Mouse (Mus musculus): Measurements from ENCODE around the gene Slc35f4. TPM values are rescaled to one million over a fixed set of nuclear protein-coding genes. Genes with fewer than 3 reads are reported as not detected.

Slc35f4 gene
- total and polyA plus RNA-seq, 3 experiments, result not detected

DNA sequence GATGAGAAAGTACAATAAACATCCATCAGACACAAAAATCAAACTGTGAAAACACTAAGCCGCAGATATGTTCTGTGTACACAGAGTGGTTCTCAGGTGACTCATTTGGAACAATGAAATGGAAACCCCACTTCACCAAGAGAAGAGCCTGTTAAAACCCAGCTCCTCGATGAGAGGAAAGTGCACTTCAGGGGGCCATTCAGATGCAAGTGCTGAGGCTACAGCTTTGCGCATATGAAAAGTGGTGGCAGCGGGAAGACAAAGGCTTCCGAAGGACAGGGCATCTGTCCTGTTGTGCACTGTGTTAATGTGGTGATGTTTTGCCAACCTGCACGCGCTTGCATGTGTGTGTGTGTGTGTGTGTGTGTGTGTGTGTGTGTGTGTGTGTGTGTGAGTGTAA is 78.2 kb downstream of the Slc35f4 start:
- Histone ChIP-seq H3K27ac (ENCODE audit: control insufficient read depth, low read depth, low read length) (no peak overlapping the region), H3K4me3 (ENCODE audit: control insufficient read depth in 1 of 2, insufficient read depth in 1 of 2, low read depth in 2 of 2, low read length in 2 of 2) (no peak overlapping the region), H3K36me3 (ENCODE audit: control insufficient read depth in 1 of 2, insufficient read depth in 2 of 2, low read length in 2 of 2) (no peaks in the 10 kb centered on the region), H3K79me2 (ENCODE audit: control insufficient read depth, insufficient read depth, low read length, poor library complexity) (no peaks in the 10 kb centered on the region), H3K9ac (ENCODE audit: control insufficient read depth, low read depth, low read length, poor library complexity, severe bottlenecking) (no peak overlapping the region), H3K9me3 (replicated peaks; ENCODE audit: insufficient read depth, low read length) (no peaks in the 10 kb centered on the region), H3K27me3 (ENCODE audit: control insufficient read depth in 1 of 2, insufficient read depth in 2 of 2, low read length in 2 of 2) (no peaks in the 10 kb centered on the region), H3K4me1 (ENCODE audit: control insufficient read depth in 1 of 2, insufficient read depth in 2 of 2, low read length in 2 of 2) (no peaks in the 10 kb centered on the region)
- DNase-seq (ENCODE audit: low read depth, low spot score), result no peak
- TF ChIP-seq TCF12 (IDR thresholded peaks at IDR 0.05; ENCODE audit: low read depth, low read length) (no peak), EP300 (IDR thresholded peaks at IDR 0.05; ENCODE audit: low read depth in 1 of 2, low read length in 2 of 2) (no peak), RAD21 (IDR thresholded peaks at IDR 0.05; ENCODE audit: low read depth, low read length) (no peak), UBTF (IDR thresholded peaks at IDR 0.05; ENCODE audit: borderline replicate concordance, insufficient read depth, low read depth, low read length) (no peak), POLR2A (IDR thresholded peaks at IDR 0.05; ENCODE audit: control insufficient read depth in 1 of 2, insufficient read depth in 1 of 2, low read depth in 1 of 2, low read length in 2 of 2, poor library complexity in 1 of 2) (no peak), NRF1 (IDR thresholded peaks at IDR 0.05; ENCODE audit: insufficient read depth, low read depth, low read length, poor library complexity, severe bottlenecking) (no peak), GATA1 (IDR thresholded peaks at IDR 0.05; ENCODE audit: low read depth, low read length) (no peak), ZMIZ1 (IDR thresholded peaks at IDR 0.05; ENCODE audit: low read depth, low read length) (no peak), TAL1 (IDR thresholded peaks at IDR 0.05; ENCODE audit: low read length) (no peak), JUND (IDR thresholded peaks at IDR 0.05; ENCODE audit: low read depth, low read length) (no peak), ELF1 (IDR thresholded peaks at IDR 0.05; ENCODE audit: low read depth, low read length) (no peak), POLR2AphosphoS2 (IDR thresholded peaks at IDR 0.05; ENCODE audit: low read length) (no peak), USF1 (IDR thresholded peaks at IDR 0.05; ENCODE audit: low read depth, low read length) (no peak)

DNA sequence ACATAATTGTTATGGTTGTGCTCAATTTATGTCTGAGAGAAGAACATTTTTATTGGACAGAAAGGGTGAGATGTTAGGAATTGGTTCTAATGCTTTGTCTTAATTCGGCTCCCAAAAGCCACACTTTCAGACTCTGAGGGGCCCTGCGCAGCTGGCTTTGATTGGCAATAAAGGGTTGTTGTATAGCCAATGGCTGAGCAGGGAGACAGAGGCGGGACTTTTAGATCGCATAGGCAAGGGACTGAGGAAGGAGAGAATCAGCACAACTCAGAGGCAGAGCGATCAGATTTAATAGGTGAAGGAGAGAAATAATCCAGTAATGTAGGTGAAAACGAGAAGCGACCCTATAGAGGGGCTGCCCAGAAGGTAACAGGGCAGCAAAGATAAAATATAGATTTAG is 79.4 kb downstream of the Slc35f4 start:
- H3K9me3 ChIP-seq (replicated peaks; ENCODE audit: insufficient read depth, low read length), result no peaks in the 10 kb centered on the region
- TF ChIP-seq SIN3A (IDR thresholded peaks at IDR 0.05; ENCODE audit: low read length) (no peak), POLR2A (IDR thresholded peaks at IDR 0.05; ENCODE audit: control insufficient read depth in 1 of 2, insufficient read depth in 1 of 2, low read depth in 1 of 2, low read length in 2 of 2, poor library complexity in 1 of 2) (no peak), TCF12 (IDR thresholded peaks at IDR 0.05; ENCODE audit: low read depth, low read length) (no peak), MYB (IDR thresholded peaks at IDR 0.05; ENCODE audit: low read depth, low read length) (no peak), ZKSCAN1 (IDR thresholded peaks at IDR 0.05; ENCODE audit: low read depth, low read length) (no peak)
- no peak overlapping the region for H3K27ac ChIP-seq (ENCODE audit: control insufficient read depth, low read depth, low read length)
- H3K79me2 ChIP-seq (ENCODE audit: control insufficient read depth, insufficient read depth, low read length, poor library complexity), result no peaks in the 10 kb centered on the region
- no peak for DNase-seq (ENCODE audit: low read depth, low spot score)
- no peaks in the 10 kb centered on the region for H3K27me3 ChIP-seq (ENCODE audit: control insufficient read depth in 1 of 2, insufficient read depth in 2 of 2, low read length in 2 of 2)
- H3K4me1 ChIP-seq (ENCODE audit: control insufficient read depth in 1 of 2, insufficient read depth in 2 of 2, low read length in 2 of 2), result no peaks in the 10 kb centered on the region
- no peaks in the 10 kb centered on the region for H3K36me3 ChIP-seq (ENCODE audit: control insufficient read depth in 1 of 2, insufficient read depth in 2 of 2, low read length in 2 of 2)
- no peak overlapping the region for H3K4me3 ChIP-seq (ENCODE audit: control insufficient read depth in 1 of 2, insufficient read depth in 1 of 2, low read depth in 2 of 2, low read length in 2 of 2)
- no peak overlapping the region for H3K9ac ChIP-seq (ENCODE audit: control insufficient read depth, low read depth, low read length, poor library complexity, severe bottlenecking)
